Mouse (Mus musculus): ENCODE data around the gene Ly6g5c.

DNA sequence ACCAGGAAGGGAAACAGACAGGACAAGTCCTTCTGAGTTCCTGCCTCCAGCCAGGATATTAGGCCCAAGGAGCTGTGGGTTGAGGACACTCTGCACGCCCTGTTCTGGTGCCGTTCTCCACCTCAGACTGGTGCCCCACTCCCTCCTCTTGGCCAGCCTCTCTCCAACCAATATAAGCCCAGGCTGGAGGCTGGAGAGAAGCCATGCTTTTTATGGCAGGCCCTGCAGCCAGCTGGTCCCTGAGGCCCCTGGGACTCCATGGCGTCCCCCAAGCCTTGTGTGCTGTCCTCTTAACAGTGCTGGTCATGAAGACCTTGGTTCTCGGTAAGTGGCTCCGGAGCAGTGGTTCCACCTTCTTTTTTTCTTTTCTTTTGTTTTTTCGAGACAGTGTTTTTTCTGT, at the start of gene Ly6g5c:
- TF ChIP-seq CTCF (IDR thresholded peaks at IDR 0.05; ENCODE audit: low read depth), result no peak
- no peak for TF ChIP-seq EP300 (optimal IDR thresholded peaks at IDR 0.05)

Data from stomach, postnatal 0 days (tissue).